Mouse (Mus musculus) MEL (cell line): ENCODE measurements around the gene Aox4. TPM values are rescaled to one million over a fixed set of nuclear protein-coding genes. Genes with fewer than 3 reads are reported as not detected.

Experiments
- DNase-seq: peaks from one replicate; pipeline ENCODE4 v3.0.0; 2011; ENCODE audit warnings: low read depth, low spot score
- H3K27ac ChIP-seq: 2 replicates; pipeline ENCODE4 v1.5.1; 2012; ENCODE audit warnings: low read depth, mild to moderate bottlenecking, control low read depth, low read length, moderate library complexity; ENCODE audit not compliant: control insufficient read depth
- H3K27me3 ChIP-seq, 2 experiments: fragments of 150-350 bp in 1 of 2; sonication (generic) in 1 of 2; 2 replicates each; pipeline ENCODE4 v1.6.1; 2012; ENCODE audit warnings: low read length in 2 of 2, mild to moderate bottlenecking in 2 of 2, improper control_type of control experiment in 1 of 2, moderate library complexity in 1 of 2; ENCODE audit not compliant: insufficient read depth in 2 of 2, control insufficient read depth in 1 of 2
- H3K36me3 ChIP-seq, 2 experiments: 2 replicates each; pipeline ENCODE4 v1.6.1; 2012 to 2014; ENCODE audit warnings: low read length in 2 of 2, improper control_type of control experiment in 1 of 2, inconsistent platforms in 1 of 2, mild to moderate bottlenecking in 1 of 2; ENCODE audit not compliant: insufficient read depth in 2 of 2, control insufficient read depth in 1 of 2
- H3K4me1 ChIP-seq, 2 experiments: fragments of 150-350 bp in 1 of 2; sonication (generic) in 1 of 2; 2 replicates each; pipeline ENCODE4 v1.6.1; 2012; ENCODE audit warnings: low read length in 2 of 2, improper control_type of control experiment in 1 of 2, mild to moderate bottlenecking in 1 of 2; ENCODE audit not compliant: insufficient read depth in 2 of 2, control insufficient read depth in 1 of 2
- H3K4me3 ChIP-seq, 2 experiments: fragments of 150-350 bp in 1 of 2; sonication (generic) in 1 of 2; 2 replicates each; pipeline ENCODE4 v1.5.1; 2012; ENCODE audit warnings: low read depth in 2 of 2, low read length in 2 of 2, mild to moderate bottlenecking in 2 of 2, moderate library complexity in 2 of 2, control low read depth in 1 of 2, improper control_type of control experiment in 1 of 2; ENCODE audit not compliant: control insufficient read depth in 1 of 2, insufficient read depth in 1 of 2
- H3K79me2 ChIP-seq: 2 replicates; pipeline ENCODE4 v1.6.1; 2012; ENCODE audit warnings: mild to moderate bottlenecking, low read length, moderate library complexity; ENCODE audit not compliant: control insufficient read depth, poor library complexity, insufficient read depth
- H3K9ac ChIP-seq: 2 replicates; pipeline ENCODE4 v1.6.1; 2012; ENCODE audit warnings: low read depth, mild to moderate bottlenecking, control low read depth, low read length, moderate library complexity; ENCODE audit not compliant: control insufficient read depth, poor library complexity, severe bottlenecking
- H3K9me3 ChIP-seq: fragments of 150-350 bp; sonication (generic); replicated peaks from 2 replicates; pipeline ENCODE4 v1.6.1; 2012; ENCODE audit warnings: mild to moderate bottlenecking, low read length, improper control_type of control experiment, moderate library complexity; ENCODE audit not compliant: insufficient read depth
- BHLHE40 ChIP-seq: IDR thresholded peaks from 2 replicates; pipeline ENCODE4 v1.6.1; 2012; ENCODE audit warnings: low read depth, mild to moderate bottlenecking, inconsistent platforms, low read length, improper control_type of control experiment, borderline replicate concordance
- CHD1 ChIP-seq: IDR thresholded peaks from 2 replicates; pipeline ENCODE4 v1.6.1; 2012; ENCODE audit warnings: low read depth, mild to moderate bottlenecking, inconsistent platforms, low read length, improper control_type of control experiment
- E2F4 ChIP-seq: IDR thresholded peaks from 2 replicates; pipeline ENCODE4 v1.6.1; 2011; ENCODE audit warnings: low read depth, low read length, improper control_type of control experiment, borderline replicate concordance
- ELF1 ChIP-seq: IDR thresholded peaks from 2 replicates; pipeline ENCODE4 v1.6.1; 2014; ENCODE audit warnings: low read depth, mild to moderate bottlenecking, inconsistent platforms, low read length, improper control_type of control experiment, moderate library complexity
- ETS1 ChIP-seq: IDR thresholded peaks from 2 replicates; pipeline ENCODE4 v1.6.1; 2012; ENCODE audit warnings: low read depth, mild to moderate bottlenecking, inconsistent platforms, low read length, improper control_type of control experiment, moderate library complexity
- GABPA ChIP-seq: IDR thresholded peaks from 2 replicates; pipeline ENCODE4 v1.6.1; 2012; ENCODE audit warnings: low read depth, mild to moderate bottlenecking, inconsistent platforms, low read length, improper control_type of control experiment, moderate library complexity
- GATA1 ChIP-seq: IDR thresholded peaks from 2 replicates; pipeline ENCODE4 v1.6.1; 2011; ENCODE audit warnings: low read depth, low read length, improper control_type of control experiment
- HCFC1 ChIP-seq: IDR thresholded peaks from 2 replicates; pipeline ENCODE4 v1.6.1; 2012; ENCODE audit warnings: low read depth, mild to moderate bottlenecking, inconsistent platforms, low read length, improper control_type of control experiment, moderate library complexity
- JUND ChIP-seq: IDR thresholded peaks from 2 replicates; pipeline ENCODE4 v1.6.1; 2011; ENCODE audit warnings: low read depth, mild to moderate bottlenecking, improper control_type of control experiment, low read length
- KAT2A ChIP-seq: conservative IDR thresholded peaks from 2 replicates; pipeline ENCODE4 v1.6.1; 2012; ENCODE audit warnings: low read depth, low read length, improper control_type of control experiment, inconsistent platforms
- MEF2A ChIP-seq: IDR thresholded peaks from 2 replicates; pipeline ENCODE4 v1.6.1; 2014; ENCODE audit warnings: low read depth, mild to moderate bottlenecking, inconsistent platforms, low read length, improper control_type of control experiment; ENCODE audit not compliant: poor library complexity, insufficient replicate concordance, severe bottlenecking; ENCODE audit errors: extremely low read depth
- MXI1 ChIP-seq: IDR thresholded peaks from 2 replicates; pipeline ENCODE4 v1.6.1; 2011; ENCODE audit warnings: mild to moderate bottlenecking, low read depth, low read length, improper control_type of control experiment
- MYC ChIP-seq: IDR thresholded peaks from 2 replicates; pipeline ENCODE4 v1.6.1; 2011; ENCODE audit warnings: low read depth, mild to moderate bottlenecking, low read length, improper control_type of control experiment, moderate library complexity
- NELFE ChIP-seq: IDR thresholded peaks from 2 replicates; pipeline ENCODE4 v1.6.1; 2011; ENCODE audit warnings: low read depth, low read length, improper control_type of control experiment
- NRF1 ChIP-seq: IDR thresholded peaks from 2 replicates; pipeline ENCODE4 v1.6.1; 2014; ENCODE audit warnings: low read depth, mild to moderate bottlenecking, inconsistent platforms, low read length, improper control_type of control experiment, moderate library complexity; ENCODE audit not compliant: poor library complexity, insufficient read depth, severe bottlenecking
- POLR2AphosphoS5 ChIP-seq: IDR thresholded peaks from 2 replicates; pipeline ENCODE4 v1.6.1; 2012; ENCODE audit warnings: low read depth, borderline replicate concordance, mild to moderate bottlenecking, inconsistent platforms, low read length, moderate library complexity, mixed read lengths
- SIN3A ChIP-seq: IDR thresholded peaks from 2 replicates; pipeline ENCODE4 v1.6.1; 2012; ENCODE audit warnings: low read length, improper control_type of control experiment, inconsistent platforms
- TAL1 ChIP-seq: IDR thresholded peaks from 2 replicates; pipeline ENCODE4 v1.6.1; 2012; ENCODE audit warnings: mild to moderate bottlenecking, inconsistent platforms, low read length, moderate library complexity, mixed read lengths
- TCF12 ChIP-seq: IDR thresholded peaks from 2 replicates; pipeline ENCODE4 v1.6.1; 2014; ENCODE audit warnings: low read depth, mild to moderate bottlenecking, inconsistent platforms, low read length, improper control_type of control experiment, moderate library complexity
- USF2 ChIP-seq, 2 experiments: IDR thresholded peaks; 2 replicates each; pipeline ENCODE4 v1.6.1; 2011 to 2012; ENCODE audit warnings: improper control_type of control experiment in 2 of 2, low read length in 2 of 2, borderline replicate concordance in 1 of 2, inconsistent platforms in 1 of 2, low read depth in 1 of 2, mild to moderate bottlenecking in 1 of 2; ENCODE audit not compliant: insufficient read depth in 1 of 2
- ZC3H11A ChIP-seq: IDR thresholded peaks from 2 replicates; pipeline ENCODE4 v1.6.1; 2012; ENCODE audit warnings: low read depth, mild to moderate bottlenecking, inconsistent platforms, low read length, improper control_type of control experiment
- ZKSCAN1 ChIP-seq: IDR thresholded peaks from 2 replicates; pipeline ENCODE4 v1.6.1; 2012; ENCODE audit warnings: low read depth, mild to moderate bottlenecking, inconsistent platforms, low read length, improper control_type of control experiment, moderate library complexity
- polyA plus RNA-seq, 2 experiments: library from polyadenylated mRNA; stranded (reverse) in 1 of 2; unstranded in 1 of 2; fragments of >175 nt in 1 of 2; fragments of >200 nt in 1 of 2; gene quantifications; 2 replicates each; pipeline versions ENCODE4 v1.2.1 to v1.2.4; 2012; ENCODE audit warnings: low replicate concordance in 2 of 2, low read depth in 1 of 2; ENCODE audit not compliant: insufficient read length in 2 of 2, insufficient read depth in 1 of 2, missing spikeins in 1 of 2
- total RNA-seq: library from RNA; depleted of rRNA; stranded (reverse); fragments of 300-350 nt; gene quantifications from 2 replicates; pipeline ENCODE4 v1.2.3, GENCODE M21; 2012

Gene Aox4
- total and polyA plus RNA-seq, 3 experiments, result not detected

DNA sequence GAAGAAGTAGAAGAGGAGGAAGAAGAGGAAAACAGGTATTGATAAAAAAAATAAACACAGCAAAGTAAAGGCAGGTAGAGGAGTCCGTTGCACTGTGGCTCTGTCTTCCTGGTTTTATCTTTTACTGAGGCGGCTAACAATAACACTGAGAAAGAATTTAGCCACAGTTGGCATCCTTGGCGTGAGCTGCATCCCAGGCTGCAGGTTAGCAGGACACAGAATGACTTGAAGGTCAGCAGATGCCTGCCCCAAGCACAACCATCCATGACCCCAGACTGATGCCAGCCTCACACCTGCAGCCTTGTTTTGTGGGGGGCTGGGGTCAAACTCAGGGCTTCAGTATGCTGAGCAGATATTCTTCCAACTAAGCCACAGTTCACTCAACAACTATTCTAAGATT lies 50.1 kb downstream of the Aox4 start:
- Histone ChIP-seq H3K79me2 (no peaks in the 10 kb centered on the region), H3K27ac (no peak overlapping the region), H3K9me3 (no peaks in the 10 kb centered on the region), H3K4me1 (no peaks in the 10 kb centered on the region), H3K9ac (no peak overlapping the region), H3K4me3 (no peak overlapping the region), H3K27me3 (peaks cover 0 to 1% of the 10 kb centered on the region in 2 experiments; a peak in 1 of 4 replicates), H3K36me3 (no peaks in the 10 kb centered on the region)
- TF ChIP-seq NRF1 (no peak), JUND (no peak), TCF12 (no peak), MXI1 (no peak), ELF1 (no peak), SIN3A (no peak), CHD1 (no peak), MEF2A (no peak), BHLHE40 (no peak), USF2 (IDR thresholded peaks at IDR 0.05; ENCODE audit: borderline replicate concordance in 1 of 2, insufficient read depth in 1 of 2, low read depth in 1 of 2, low read length in 2 of 2) (no peak), TAL1 (no peak), POLR2AphosphoS5 (no peak), ETS1 (no peak), KAT2A (no peak), HCFC1 (no peak), ZKSCAN1 (no peak)
- no peak for DNase-seq

DNA sequence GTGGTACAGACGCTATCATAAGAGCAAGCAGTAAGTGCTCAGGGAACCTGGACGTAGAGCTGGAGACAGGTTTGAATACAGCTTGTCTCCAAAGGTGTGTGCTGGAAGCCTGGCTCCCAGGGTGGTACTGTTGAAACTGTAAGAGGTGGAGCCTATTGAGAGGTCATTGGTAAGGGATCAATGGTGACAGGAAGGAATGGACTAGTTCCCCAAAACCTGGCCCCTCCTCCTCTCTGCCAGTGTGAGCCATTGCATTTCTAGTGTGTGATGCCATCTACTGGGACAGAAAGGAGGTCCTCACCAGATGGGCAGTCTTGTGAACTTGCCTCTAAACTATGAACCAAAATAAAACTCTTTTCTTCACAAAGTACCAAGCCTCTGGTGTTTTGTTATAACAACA lies 58.0 kb downstream of the Aox4 start:
- no peaks in the 10 kb centered on the region for H3K27me3 ChIP-seq
- H3K36me3 ChIP-seq, result no peaks in the 10 kb centered on the region
- no peaks in the 10 kb centered on the region for H3K79me2 ChIP-seq
- no peak for DNase-seq
- no peak overlapping the region for H3K27ac ChIP-seq
- H3K9ac ChIP-seq, result no peak overlapping the region
- H3K4me1 ChIP-seq, result no peaks in the 10 kb centered on the region
- H3K9me3 ChIP-seq, result no peaks in the 10 kb centered on the region
- H3K4me3 ChIP-seq, result no peak overlapping the region
- TF ChIP-seq GATA1, result no peak
- TF ChIP-seq TCF12, result no peak
- no peak for TF ChIP-seq KAT2A
- no peak for TF ChIP-seq CHD1
- no peak for TF ChIP-seq MYC
- TF ChIP-seq NELFE, result no peak
- no peak for TF ChIP-seq MXI1
- no peak for TF ChIP-seq ELF1
- no peak for TF ChIP-seq ZC3H11A
- TF ChIP-seq E2F4, result no peak
- no peak for TF ChIP-seq GABPA
- no peak for TF ChIP-seq NRF1
- no peak for TF ChIP-seq MEF2A
